In the genomic region with DNA sequence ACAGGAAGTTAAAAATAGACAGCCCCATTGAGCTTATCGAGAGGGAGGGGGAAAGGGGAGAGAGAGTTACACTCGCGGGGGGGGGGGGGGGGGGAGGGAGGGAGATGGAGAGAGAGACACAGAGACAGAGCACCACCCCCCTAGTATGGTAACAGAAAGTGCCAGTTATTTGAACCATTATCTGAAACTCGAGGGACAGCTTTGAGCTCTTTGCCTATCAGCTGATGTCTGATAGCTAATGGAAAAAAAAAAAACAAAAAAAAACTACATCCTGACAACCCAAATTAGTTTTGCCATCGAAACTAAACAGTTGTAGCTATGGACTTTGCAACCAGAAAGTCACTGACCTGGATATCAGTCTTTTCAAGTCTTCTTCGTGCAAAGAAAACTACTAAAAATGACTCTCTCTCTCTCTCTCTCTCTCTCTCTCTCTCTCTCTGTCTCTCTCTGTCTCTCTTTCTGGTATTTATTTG, we compare ENCODE assay signal across 8 mouse cellular contexts. TPM values are rescaled to one million over a fixed set of nuclear protein-coding genes. Genes with fewer than 3 reads are reported as not detected.
A peak's percentile ranks its signal among the peaks of the same experiment; 100 is the strongest.
DNase-seq lines count a peak whose midpoint lies in the region; ATAC-seq and TF ChIP-seq lines count a peak whose summit lies in the region.

Gene Ccdc141, minus strand, starts transcription at position 4 of the 473 bp plus-strand sequence.

- peak within 1 kb of the TSS; percentile 17 for H3K9ac ChIP-seq in midbrain, embryonic 16.5 days (ENCODE audit: low read depth, low read length)

- no peak for TF ChIP-seq CTCF in E14TG2a.4 (conservative IDR thresholded peaks at IDR 0.05; ENCODE audit: low read length)

- no peaks in the 10 kb centered on the region for H3K9me3 ChIP-seq in E14TG2a.4 (ENCODE audit: low read length)
- H3K9me3 ChIP-seq in midbrain, embryonic 16.5 days (replicated peaks; ENCODE audit: control insufficient read depth, low read length, poor library complexity, severe bottlenecking): no peaks in the 10 kb centered on the region

- peak within 1 kb of the TSS; percentile 35 for H3K27ac ChIP-seq in midbrain, embryonic 16.5 days (ENCODE audit: low read length)

- DNase-seq in frontal cortex, adult 2 months (ENCODE audit: extremely low spot score in 1 of 2, low spot score in 1 of 2): no peak
- DNase-seq in frontal cortex, postnatal 25 days (ENCODE audit: low spot score in 2 of 2): no peak
- no peak for DNase-seq in layer of hippocampus, postnatal 36 days
- no peak for DNase-seq in cerebellum, adult 9-11 months

- H3K4me3 ChIP-seq in E14TG2a.4 (replicated peaks; ENCODE audit: low read length): peak within 1 kb of the TSS; percentile 73
- peak within 1 kb of the TSS; percentile 32 for H3K4me3 ChIP-seq in midbrain, embryonic 16.5 days (ENCODE audit: low read depth, low read length)

- peaks cover 19% of the 10 kb centered on the region for H3K27me3 ChIP-seq in E14TG2a.4 (ENCODE audit: insufficient read depth, low read length)
- H3K27me3 ChIP-seq in midbrain, embryonic 16.5 days (ENCODE audit: control insufficient read depth, insufficient read depth, low read depth, low read length): no peaks in the 10 kb centered on the region; the same call in 1 of the 2 replicates

- WGBS in midbrain, embryonic 16.5 days: 16% methylated on average over 3 of the region's 6 CpGs

- H3K4me2 ChIP-seq in midbrain, embryonic 16.5 days (ENCODE audit: low read length): peak within 1 kb of the TSS; percentile 62

- H3K36me3 ChIP-seq in E14TG2a.4 (ENCODE audit: insufficient read depth, low read length): no peaks in the 10 kb centered on the region
- H3K36me3 ChIP-seq in midbrain, embryonic 16.5 days (ENCODE audit: control insufficient read depth, insufficient read depth, low read length): no peaks in the 10 kb centered on the region

- peak; percentile 85; the same call in 1 of the 2 replicates for ATAC-seq in granulocyte monocyte progenitor cell, adult 5-6 weeks (replicated peaks; ENCODE audit: poor library complexity, severe bottlenecking)
- ATAC-seq in midbrain, embryonic 16.5 days: no peak
- no peak for ATAC-seq in cerebellum, adult (ENCODE audit: insufficient number of reproducible peaks, low FRiP score, low TSS enrichment)

- peaks cover 62% of the 10 kb centered on the region for H3K4me1 ChIP-seq in E14TG2a.4 (replicated peaks; ENCODE audit: low read depth, low read length)
- peaks cover 37% of the 10 kb centered on the region for H3K4me1 ChIP-seq in midbrain, embryonic 16.5 days (ENCODE audit: control insufficient read depth, insufficient read depth, low read length)

RNA-seq across cellular contexts. Expression of gene Ccdc141, which starts in this region (rescaled TPM):
- polyA plus RNA-seq in frontal cortex, adult 2 months (2012; rRNA removed): 12.8 and 15.9 TPM in 2 replicates
- not detected in 2 replicates for total RNA-seq in granulocyte monocyte progenitor cell, adult 5-6 weeks (2014; fragmentation: Nextera tagmentation)
- total RNA-seq in granulocyte monocyte progenitor cell, adult 5-6 weeks (2017): 0.86 TPM in 1 of 2 replicates, not detected in the other
- 10 to 100 TPM; 27.4 to 32.7 TPM for total RNA-seq in layer of hippocampus, postnatal 36 days (2021)
- polyA plus RNA-seq in midbrain, embryonic 16.5 days (2015; fragmentation: Nextera tagmentation; extraction: Ambion mirVana): 7.1 and 8.5 TPM in 2 replicates

Comparison
In these comparisons a context has a peak if more than half of its experiments do, and no peak if none do; other contexts are left out.
1. RNA of gene Ccdc141 (total RNA-seq): 27.4 to 32.7 TPM in layer of hippocampus, postnatal 36 days; 0.86 TPM in granulocyte monocyte progenitor cell, adult 5-6 weeks; every median in the first group is over 10 times any median in the second.
2. Peak in ATAC-seq in granulocyte monocyte progenitor cell, adult 5-6 weeks; RNA of the gene not detected or under 1 TPM.